Mouse (Mus musculus) brain, embryonic 18.5 days (tissue): ENCODE results near the gene Zfp574.
"Not testable (repeated sequence)": the region's sequence is repeated elsewhere in the genome, so short reads cannot be mapped to it uniquely, and the experiment has no call there.

Source experiments
- DNase-seq: peaks from one replicate; pipeline ENCODE4 v3.0.0-alpha.2; 2012; ENCODE audit warnings: low read depth, low spot score

The Zfp574 gene

DNA sequence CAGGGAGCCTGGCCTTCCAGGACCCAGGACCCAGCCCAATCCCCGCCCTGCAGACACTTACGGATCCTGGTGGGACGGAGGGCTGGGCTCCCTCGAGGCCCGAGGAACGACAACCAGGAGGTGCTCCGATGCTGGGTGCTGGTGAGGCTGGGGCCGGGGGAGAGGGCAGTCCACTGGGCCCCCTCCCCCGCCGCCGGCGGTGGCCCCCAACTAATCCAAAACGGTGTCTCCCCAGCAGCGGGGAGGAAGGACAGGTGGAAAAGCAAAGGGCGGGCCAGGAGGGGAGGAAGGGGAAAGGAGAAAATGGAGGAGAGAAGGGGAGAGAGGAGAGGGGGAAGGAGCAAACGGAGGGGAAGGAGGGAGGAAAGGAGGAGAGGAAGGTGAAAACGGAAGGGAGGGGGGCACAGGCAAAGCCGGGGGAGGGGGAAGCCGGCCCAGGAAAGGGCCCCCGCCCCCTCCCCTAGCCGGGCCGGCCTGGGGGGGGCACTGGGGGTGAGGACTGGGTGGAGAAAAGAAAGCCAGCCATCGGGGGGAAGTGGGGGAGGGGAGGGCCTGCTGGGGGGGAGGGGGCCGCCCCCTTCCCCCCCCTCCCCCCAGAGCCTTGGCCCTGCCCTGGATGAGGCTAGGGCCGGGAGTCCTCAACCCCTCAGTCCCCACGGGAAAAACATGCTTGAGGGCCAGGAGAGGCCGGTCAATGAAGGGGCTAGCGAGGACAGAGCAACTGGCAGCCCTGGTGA, at the start of gene Zfp574, which contains the start of gene Grik5:
Gene Zfp574, plus strand, starts transcription at position 589 of the 737 bp plus-strand sequence.
Gene Grik5, minus strand, starts transcription at position 368 of the 737 bp plus-strand sequence.
- DNase-seq: no peak

DNA sequence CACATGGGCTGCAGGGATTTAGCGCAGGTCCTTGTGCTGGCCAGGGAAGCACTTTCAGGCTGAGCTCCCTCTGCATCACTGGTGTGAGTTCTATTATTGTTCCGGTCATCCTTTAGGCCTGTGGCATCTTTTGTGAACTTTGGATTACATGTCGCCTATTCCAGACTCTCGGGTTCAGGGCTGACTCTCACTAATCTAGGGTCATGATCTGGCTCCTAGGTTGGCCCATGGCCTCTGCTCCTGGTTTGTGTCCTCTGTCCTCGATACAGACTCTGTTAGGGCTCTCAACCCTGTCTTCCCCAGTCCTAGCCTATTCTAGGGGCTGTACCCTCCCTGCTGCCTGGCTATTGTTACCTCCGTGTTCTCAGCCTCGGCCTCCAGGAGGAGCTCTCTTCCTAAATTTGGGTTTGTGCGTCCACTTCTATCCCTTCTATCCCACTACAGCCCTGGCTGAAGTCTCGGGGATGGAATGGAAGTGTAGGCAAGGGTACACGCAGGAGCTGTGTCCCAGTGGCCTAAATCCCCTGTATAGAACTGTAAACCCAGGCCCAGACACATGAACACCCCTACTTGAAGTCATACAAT, 46.4 kb upstream of the Zfp574 start:
- DNase-seq: no peak

DNA sequence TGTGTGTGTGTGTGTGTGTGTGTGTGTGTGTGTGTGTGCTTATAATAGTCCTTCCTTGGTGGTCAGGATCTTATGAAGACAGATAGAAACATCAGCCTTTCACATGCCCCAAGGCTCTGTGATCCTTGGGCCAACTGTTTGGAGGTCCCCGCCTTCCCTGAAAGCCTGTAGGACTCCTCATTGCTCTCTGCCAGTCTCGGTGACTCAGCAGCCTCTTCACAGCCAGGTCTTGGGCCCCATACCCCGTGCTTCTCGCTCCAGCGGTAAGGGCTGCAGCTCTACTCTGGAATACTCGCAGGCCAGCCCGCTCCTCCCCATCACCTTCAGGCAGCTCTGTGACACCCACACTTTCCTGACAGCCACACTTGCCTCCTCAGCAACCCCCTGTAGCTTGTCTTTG, 45.9 kb upstream of the Zfp574 start:
- DNase-seq: no peak

- DNase-seq: no peak
Observed at GRCm38 (mm10) chr7:25030032-25030753, 42.2 kb upstream of the Zfp574 start.

- DNase-seq: no peak
Observed at GRCm38 (mm10) chr7:25031528-25031927, 40.8 kb upstream of the Zfp574 start.

GRCm38 (mm10) chr7:25034796-25035195, 37.6 kb upstream of the Zfp574 start:
- DNase-seq: no peak

DNA sequence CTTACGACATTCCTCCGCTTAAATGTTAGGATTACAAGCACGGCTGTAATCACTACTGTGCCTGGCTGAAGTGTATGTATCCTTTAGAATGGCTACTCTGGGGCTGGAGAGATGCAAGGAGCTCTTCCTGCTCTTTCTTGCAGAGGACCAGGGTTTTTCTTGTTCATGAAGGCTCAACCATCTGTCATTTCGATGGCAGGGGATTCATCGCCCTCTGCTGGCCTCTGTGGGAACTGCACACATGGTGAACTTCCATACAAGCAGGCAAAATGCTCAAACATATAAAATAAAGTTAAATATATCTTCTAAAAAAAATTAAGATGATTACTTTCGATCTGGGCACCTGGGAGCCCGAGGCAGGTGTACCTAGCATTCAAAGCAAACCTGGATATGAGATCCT, 36.5 kb upstream of the Zfp574 start:
- peak; percentile 46 for DNase-seq

DNA sequence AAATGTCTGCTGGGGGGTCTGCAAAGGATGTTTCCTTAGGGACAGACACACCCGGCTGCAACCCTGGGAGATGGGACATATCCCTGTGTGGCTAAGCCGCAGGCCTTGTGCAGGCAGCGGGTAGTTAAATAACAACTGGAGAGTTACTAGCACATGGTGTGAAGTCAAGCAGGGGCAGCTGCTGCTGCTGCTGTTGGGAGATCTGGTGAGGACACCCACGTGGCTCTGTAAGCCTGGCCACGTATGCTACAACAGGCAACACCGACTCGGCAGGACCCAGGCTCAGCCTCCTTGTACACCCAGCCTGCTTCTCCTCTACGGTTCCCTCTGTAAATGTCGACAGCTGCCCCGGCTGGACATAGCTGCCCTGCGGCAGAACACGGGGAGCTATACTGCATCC, 30.4 kb upstream of the Zfp574 start:
- no peak for DNase-seq

- DNase-seq: not testable (repeated sequence)
Observed at GRCm38 (mm10) chr7:25044599-25044998, 27.8 kb upstream of the Zfp574 start.

DNA sequence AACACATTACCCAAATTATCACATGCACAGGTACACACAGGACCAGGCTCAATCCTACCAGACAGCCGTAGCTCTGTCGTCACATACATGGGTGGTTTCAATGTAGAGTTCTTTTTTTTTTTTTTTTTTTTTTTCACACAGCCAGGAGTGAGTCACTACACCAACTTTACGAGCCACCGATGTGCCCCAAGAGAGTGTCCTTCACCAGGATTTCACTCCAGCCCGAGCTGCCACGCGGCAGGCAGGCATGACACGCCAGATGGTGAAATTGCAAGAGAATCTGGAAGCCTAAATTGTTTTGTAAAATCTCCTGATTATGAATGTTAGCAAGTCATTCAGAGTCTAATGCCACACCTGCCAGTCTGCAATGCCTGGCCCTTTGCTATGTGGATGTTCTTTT, 25.0 kb upstream of the Zfp574 start:
- DNase-seq: no peak

DNA sequence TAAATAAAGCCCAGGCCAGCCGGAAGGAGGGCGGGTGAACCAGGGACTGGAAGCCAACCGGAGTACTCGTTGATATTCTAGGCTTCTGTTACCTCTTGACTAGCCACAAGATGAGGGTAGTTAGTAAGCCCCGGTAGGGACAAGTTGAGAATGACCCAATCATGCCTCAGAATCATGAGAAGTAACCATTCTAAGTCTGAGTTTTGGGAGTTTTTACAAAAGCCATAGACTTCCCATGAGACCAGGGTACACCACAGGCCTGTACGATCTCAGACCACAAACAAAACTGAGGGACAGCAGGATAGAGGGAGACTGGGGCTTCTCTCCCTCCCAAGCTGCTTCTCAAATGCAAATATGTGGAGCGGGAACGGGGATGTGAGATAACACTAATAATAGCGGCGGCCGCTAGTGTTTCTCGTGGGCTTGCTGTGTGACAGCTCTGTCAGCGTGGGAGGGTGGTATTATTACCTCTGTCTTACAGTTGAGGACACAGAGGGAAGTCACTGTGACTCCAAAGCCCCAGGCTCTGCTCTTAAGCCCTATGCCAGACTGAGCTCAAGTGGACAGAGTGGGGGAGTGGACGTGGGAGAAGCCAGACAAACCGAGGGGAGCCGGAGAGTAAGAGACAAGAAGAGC, 23.0 kb upstream of the Zfp574 start:
- DNase-seq: no peak

DNA sequence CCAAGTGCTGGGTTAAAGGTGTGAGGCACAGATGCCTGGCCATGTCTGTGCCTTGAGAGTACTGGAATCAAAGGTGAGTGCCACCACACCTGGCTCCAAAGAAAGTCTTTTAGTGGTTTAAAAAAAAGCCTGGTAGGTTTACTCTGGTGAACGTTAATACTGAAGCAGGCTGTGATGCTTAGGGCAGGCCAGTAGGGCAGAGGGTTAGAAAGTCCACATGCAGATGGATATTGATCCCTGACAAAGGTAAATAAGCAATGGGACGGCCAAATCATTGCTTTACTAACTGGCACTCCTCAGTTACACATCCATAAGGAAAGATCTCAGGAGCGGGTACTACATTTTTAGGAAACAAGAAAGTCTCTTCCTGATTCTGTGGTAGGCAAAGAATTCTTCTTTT, 19.8 kb upstream of the Zfp574 start:
- DNase-seq: no peak

DNA sequence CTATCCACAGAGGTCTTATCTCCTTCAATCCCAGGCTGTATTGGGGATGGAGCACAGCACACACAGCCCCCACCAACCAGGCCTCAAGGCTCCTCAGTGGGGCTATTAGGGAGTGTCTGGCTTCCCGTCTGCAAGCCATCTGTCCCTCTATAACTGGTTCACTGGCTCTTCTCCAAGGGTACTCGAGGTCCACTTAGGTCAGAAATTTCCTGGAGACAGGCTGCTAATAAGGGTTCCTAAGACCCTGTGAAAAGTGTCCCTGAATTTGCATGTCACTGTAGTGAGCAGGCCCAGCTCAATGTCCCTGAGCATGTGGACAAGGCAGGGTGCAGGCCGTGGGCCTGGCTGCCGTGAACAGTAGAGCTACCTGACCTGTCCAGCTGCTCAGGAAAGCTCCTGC, 15.4 kb upstream of the Zfp574 start:
- no peak for DNase-seq

- no peak for DNase-seq
Observed at GRCm38 (mm10) chr7:25057888-25058287, 14.5 kb upstream of the Zfp574 start.

- no peak for DNase-seq
Observed at GRCm38 (mm10) chr7:25058394-25058793, 14.0 kb upstream of the Zfp574 start.

GRCm38 (mm10) chr7:25058836-25059235, 13.5 kb upstream of the Zfp574 start:
- no peak for DNase-seq

DNA sequence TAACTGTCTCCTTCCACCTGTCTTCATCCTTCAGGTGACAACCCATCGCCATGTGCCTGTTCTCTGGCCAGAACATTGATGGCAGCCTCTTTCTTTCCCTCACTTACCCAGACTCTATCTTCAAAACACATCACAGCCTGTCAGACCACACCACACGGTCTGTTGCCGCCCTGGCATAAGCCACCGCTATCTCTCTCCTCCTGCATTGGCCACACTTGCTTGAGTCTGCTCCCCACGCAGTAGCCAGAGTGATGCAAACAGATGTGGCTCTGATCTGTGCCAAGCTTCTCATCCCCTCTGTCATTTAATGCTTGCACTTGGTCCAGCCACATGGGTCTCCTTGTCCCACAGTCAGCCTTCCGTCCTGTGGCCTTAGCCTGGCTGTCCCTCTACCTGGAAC, 9.0 kb upstream of the Zfp574 start:
- DNase-seq: no peak

- no peak for DNase-seq
Observed at GRCm38 (mm10) chr7:25063900-25064299, 8.5 kb upstream of the Zfp574 start.

DNA sequence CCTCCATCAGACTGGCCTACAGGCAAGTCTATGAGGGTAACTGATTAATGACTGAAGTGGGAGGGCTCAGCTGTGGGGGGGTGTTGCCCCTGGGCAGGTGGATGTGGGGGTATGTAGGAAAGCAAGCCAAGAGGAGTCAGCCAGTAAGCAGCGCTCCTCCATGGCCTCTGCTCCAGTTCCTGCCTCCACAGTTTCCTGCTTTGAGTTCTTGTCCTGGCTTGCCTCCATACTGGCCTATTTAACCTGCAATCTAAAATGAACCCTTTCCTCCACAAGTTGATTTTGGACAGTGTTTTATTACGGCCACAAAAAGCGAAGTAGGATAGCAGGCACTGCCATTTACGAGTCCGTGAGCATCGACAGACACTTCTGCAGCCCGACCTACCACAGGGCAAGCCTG, 5.0 kb upstream of the Zfp574 start:
- no peak for DNase-seq

GRCm38 (mm10) chr7:25067909-25068656, 4.3 kb upstream of the Zfp574 start:
- DNase-seq: no peak

DNA sequence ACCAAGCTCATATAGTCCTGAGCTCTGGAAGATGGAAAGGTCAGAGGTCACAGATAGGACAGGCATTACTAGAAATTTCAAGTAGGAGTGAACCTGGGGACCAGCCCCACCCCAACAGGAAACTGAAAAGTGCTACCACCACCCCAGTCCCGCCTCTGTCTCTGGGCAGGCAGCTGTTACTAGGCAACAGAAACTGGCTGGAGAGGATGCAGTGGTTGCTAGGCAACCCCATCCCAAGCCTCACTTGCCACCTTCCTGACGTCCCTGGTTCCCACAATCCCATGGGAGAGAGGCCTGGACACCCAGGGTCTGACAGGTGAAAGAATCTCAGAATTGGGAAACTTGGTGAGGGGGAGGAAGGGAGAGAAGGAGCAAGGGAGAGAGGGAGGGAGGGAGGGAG, 3.6 kb upstream of the Zfp574 start:
- no peak for DNase-seq
